Mouse (Mus musculus) CH12.LX (cell line): Measurements from ENCODE around the gene Uba52.

Experiments used
- CTCF ChIP-seq, 2 experiments: IDR thresholded peaks in 1 of 2; conservative IDR thresholded peaks in 1 of 2; 2 replicates each; pipeline ENCODE4 v1.5.1; 2011 to 2012; ENCODE audit warnings: low read depth in 2 of 2, low read length in 2 of 2, improper control_type of control experiment in 1 of 2, inconsistent platforms in 1 of 2, mild to moderate bottlenecking in 1 of 2, moderate library complexity in 1 of 2
- HCFC1 ChIP-seq: IDR thresholded peaks from 2 replicates; pipeline ENCODE4 v1.6.1; 2012; ENCODE audit warnings: low read depth, mild to moderate bottlenecking, inconsistent platforms, low read length, improper control_type of control experiment
- MYC ChIP-seq: IDR thresholded peaks from 2 replicates; pipeline ENCODE4 v1.6.1; 2011; ENCODE audit warnings: low read depth, mild to moderate bottlenecking, improper control_type of control experiment, low read length

GRCm38 (mm10) chr8:70505698-70506327 lies 4.8 kb downstream of the Uba52 start:
- no peak for TF ChIP-seq MYC
- no peak for TF ChIP-seq HCFC1
- TF ChIP-seq CTCF (conservative IDR thresholded peaks at IDR 0.05 in 1 of 2, IDR thresholded peaks at IDR 0.05 in 1 of 2; ENCODE audit: low read depth in 2 of 2, low read length in 2 of 2): no peak
